Mouse (Mus musculus): ENCODE data around the gene Tnmd. TPM values are rescaled to one million over a fixed set of nuclear protein-coding genes. Genes with fewer than 3 reads are reported as not detected.

Gene Tnmd
- polyA plus RNA-seq, 1 experiment from 2014 or later, result 0.20 TPM

DNA sequence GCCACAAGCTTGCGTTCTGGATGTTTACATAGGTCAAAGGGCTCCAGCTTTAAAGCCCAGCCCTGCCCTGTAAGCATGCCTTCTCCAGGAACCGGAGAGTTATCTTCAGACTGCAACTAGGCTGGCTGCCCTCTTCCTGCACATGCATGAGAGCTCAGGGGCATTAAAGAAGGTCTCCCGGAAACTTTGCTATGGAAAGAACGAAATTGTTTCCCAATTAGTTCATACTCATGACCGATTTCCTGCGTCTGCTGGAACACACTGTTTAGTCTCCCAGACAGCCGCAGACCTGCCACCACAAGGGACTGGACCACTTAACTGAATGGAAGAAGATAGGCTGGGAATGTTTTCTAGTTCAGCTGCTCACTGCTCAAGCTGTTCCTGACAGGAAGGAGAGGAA is 63.4 kb downstream of the Tnmd start:
- Histone ChIP-seq H3K4me2 (ENCODE audit: low read length) (no peak overlapping the region), H3K36me3 (ENCODE audit: control insufficient read depth, insufficient read depth, low read length) (no peaks in the 10 kb centered on the region), H3K4me1 (ENCODE audit: control insufficient read depth, insufficient read depth, low read length) (no peaks in the 10 kb centered on the region), H3K27me3 (replicated peaks; ENCODE audit: control insufficient read depth, insufficient read depth, low read length) (no peaks in the 10 kb centered on the region), H3K9ac (ENCODE audit: low read length) (no peak overlapping the region), H3K9me3 (replicated peaks; ENCODE audit: control insufficient read depth, low read length) (no peaks in the 10 kb centered on the region), H3K4me3 (ENCODE audit: low read depth, low read length) (no peak overlapping the region), H3K27ac (ENCODE audit: low read depth, low read length) (no peak overlapping the region)
- ATAC-seq, result no peak
- WGBS, result 79% methylated on average over 7 of the region's 7 CpGs
- no peak for DNase-seq (ENCODE audit: low spot score)

Other genes starting within 250 kb of the Tnmd start
- 12.4 and 14.6 TPM in 2 replicates for gene Pcdh19, start 162.0 kb upstream of the Tnmd start, polyA plus RNA-seq (2014; fragmentation: Nextera tagmentation; extraction: Ambion mirVana)
- gene Tspan6, start 47.4 kb downstream of the Tnmd start, polyA plus RNA-seq (2014; fragmentation: Nextera tagmentation; extraction: Ambion mirVana), result 277 and 284 TPM in 2 replicates
- 0.91 TPM in 2 replicates for gene Srpx2, start 57.4 kb downstream of the Tnmd start, polyA plus RNA-seq (2014; fragmentation: Nextera tagmentation; extraction: Ambion mirVana)
- 0.53 and 0.58 TPM in 2 replicates for gene Sytl4, start 130.8 kb downstream of the Tnmd start, polyA plus RNA-seq (2014; fragmentation: Nextera tagmentation; extraction: Ambion mirVana)
- gene Cstf2, start 208.2 kb downstream of the Tnmd start, polyA plus RNA-seq (2014; fragmentation: Nextera tagmentation; extraction: Ambion mirVana), result 62.5 and 74.9 TPM in 2 replicates

All from forebrain, embryonic 14.5 days (tissue).